Mouse (Mus musculus) layer of hippocampus, postnatal 14 days (tissue): ENCODE measurements at regions not wholly inside any gene's neighbourhood (a gene's known extent, or its start where the extent isn't known, plus 50 kb on each side); places are given as distances from the start of the nearest gene placed in this dataset.

Experiments
- DNase-seq, 2 experiments: peaks; one replicate each; pipeline ENCODE4 v3.0.0; 2021 to 2022; ENCODE audit warnings: low spot score in 2 of 2, mixed read lengths in 1 of 2

GRCm38 (mm10) chr3:159282594-159282993 is 212.6 kb upstream of the Depdc1a start:
- DNase-seq = peak; percentile 2 to 5

- peak in 1 of 2 experiments; percentile 1 for DNase-seq
Measured at GRCm38 (mm10) chr3:159317471-159317870, 177.8 kb upstream of the Depdc1a start.

GRCm38 (mm10) chr3:159348053-159348452 is 147.2 kb upstream of the Depdc1a start:
- peak in 1 of 2 experiments; percentile 55 for DNase-seq

- no peak for DNase-seq
Measured at GRCm38 (mm10) chr3:159353730-159354129, 141.5 kb upstream of the Depdc1a start.

GRCm38 (mm10) chr3:159373177-159373576 is 122.1 kb upstream of the Depdc1a start:
- DNase-seq = no peak
